Mouse (Mus musculus) cerebellum, adult 11 months (tissue): ENCODE measurements around the gene Ccr10.
"Not testable (repeated sequence)": the region's sequence is repeated elsewhere in the genome, so short reads cannot be mapped to it uniquely, and the experiment has no call there.

Experiments
- DNase-seq: peaks from one replicate; pipeline ENCODE4 v3.0.0; 2022

Gene Ccr10

DNA sequence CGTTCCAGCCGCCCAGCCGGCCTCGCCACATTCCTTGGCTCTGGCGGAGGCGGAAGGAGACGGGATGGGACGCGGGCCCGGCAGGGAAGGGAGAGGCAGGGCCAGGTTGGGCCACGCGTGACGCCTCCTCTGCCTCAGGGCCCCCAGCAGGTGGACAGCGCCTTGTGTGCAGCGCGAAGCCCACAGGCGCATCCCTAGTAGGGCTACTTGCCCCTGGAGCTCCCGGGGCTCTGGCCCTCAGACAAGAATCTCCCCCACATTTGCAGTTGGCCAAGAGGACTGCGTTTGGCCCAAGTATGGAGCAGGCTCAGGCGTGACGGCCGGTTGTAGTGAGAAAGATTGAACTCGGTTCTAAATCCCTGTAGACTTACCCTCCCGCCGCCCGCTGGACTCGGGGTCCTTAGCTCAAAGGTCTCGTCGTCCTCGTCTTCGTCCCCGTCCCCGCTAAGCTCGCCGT lies 4.9 kb downstream of the Ccr10 start, which contains the start of gene Cntnap1:
Gene Cntnap1 (plus strand): TSS at position 170 of the 457 bp plus-strand sequence.
- peak; percentile 68 for DNase-seq

DNA sequence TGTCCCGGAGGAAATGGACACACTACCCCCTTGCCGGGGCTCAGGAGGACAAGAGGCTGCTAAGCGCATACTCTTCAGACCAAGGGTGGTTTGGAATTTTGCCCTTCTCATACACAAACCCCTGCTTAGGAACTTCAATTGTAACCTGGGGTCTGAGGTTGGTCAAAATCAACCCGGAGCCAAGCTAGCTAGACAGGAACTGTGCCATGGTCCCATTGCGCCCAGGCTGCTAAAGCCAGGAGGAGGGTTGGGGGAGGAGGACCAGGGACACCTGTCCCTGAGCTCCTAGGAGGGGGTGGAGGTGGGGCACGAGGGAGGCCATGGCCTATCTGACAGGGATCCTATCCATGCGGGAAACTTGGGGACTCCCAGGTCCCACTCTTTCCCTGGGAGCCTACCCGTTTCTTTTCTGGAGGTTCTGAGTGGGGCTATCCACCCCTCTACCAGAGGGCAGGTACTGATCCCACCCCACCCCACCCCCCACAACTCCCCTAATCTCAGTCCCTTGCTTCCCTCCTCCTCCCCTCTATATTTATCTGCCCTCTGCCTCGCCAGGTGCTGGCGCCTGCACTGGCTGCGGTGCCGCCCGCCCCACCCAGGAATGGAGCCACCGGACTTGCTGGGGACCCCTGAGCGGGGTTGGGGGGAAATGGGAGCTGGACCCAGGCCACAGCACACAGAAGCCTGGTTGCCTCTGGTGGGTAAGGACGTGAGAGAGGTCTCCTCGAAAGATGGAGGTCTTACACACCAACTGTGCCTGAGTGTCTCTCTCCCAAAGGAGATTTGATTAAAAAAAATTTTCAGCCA lies 5.7 kb downstream of the Ccr10 start:
- DNase-seq: peak; percentile 55

DNA sequence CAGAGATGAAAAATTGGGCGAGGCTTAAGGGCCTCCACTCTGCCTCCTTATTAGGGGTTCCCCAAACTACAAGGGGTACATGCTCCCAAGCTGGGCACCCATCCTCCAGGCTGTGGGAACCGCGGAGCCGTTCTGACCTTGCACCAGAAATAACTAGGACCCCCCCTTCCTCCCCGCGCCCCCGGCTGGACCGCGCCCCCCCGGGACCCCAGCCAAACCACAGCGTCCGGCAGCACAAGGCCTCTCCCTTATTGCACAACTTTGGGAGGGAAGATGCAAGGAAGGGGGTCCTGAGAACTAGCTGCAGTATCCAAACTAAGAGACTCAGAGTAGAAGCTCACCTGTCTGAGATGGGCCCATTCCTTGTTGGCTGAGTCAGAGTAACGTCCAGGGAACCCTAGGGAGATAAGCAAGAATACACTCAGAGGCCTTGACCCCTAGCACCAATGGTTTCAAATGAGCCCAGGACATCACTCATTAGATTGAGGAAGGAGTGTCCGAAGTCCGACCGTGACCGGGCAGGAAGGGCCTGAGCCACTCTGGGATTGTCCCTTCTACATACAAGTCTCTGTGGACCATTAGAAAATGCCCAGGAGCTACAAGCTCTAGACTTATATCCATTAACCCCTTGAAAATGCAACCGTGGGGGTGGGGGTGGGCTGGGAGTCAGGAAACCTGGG lies 6.8 kb downstream of the Ccr10 start:
- DNase-seq: peak; percentile 40

DNA sequence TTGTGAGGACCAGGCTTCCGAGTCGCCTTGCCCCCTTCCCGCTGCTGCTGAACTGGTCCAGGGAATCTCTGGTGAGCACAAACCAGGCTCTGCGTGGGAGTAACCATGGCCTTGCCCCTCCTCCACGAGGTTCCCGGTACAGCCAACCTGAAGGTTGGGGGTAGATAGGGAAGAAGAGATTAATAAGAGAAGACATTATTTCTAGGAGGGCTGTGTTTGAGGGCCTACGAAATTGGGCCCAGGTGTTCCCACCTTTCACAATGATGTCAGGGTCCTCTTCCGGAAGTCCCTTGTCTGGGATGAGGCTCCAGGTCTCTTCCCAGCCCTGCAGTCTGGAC lies 7.3 kb downstream of the Ccr10 start:
- DNase-seq: peak; percentile 18

DNA sequence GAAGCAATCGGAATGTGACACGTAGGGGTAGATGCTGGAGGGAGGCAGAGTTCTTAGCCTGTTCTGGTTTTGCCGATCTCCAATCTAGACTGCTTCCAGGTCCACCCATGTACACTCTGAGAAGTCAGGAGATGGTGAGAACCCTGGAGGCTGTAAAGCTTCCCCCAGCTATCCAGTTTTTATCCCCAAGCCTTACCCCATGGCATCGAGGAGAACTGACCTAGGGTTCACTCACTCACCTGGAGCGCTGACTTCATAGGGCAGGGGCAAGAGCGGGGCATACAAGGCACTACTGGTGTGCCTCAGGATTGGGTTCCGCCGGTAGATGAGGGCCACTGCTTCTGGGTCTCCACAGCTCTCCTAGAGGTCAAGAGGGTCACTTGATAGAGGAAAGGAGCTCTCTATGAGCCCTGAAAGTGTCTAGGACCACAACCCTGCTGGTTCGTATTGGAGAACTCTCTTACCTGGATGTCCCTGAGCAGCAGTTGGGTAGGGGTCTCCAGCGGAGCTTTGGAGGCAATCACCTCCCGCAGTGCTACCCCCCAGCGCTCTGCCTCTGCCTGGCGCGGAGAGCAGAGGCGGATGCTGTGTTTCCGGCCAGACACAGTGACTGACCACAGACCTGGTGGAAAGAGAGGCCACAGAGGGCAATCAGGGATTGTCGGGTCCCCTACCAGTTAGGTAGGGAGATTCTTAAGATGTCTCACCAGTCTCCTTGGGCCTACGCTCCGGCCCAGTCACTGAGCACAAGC lies 7.9 kb downstream of the Ccr10 start:
- peak; percentile 17 for DNase-seq

DNA sequence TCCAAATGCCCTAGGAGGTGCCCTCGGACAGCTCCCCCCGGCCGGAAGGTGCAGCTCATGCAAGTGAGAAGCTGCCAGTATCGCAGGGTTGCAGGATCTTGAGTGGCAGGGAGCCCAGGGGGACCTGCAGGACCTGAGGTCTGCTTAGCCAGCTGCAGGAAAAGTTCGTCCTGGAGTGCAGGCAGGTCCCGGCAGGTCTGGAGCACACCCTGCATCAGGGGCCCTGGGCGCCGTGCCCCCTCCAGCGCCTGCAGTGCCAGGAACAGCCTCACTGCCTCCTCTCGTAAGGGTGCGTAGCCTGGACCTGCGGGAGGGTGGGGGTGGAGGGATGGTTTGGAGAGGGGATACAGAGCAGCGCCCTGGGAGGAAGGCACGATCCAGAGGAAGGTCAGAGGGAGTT lies 8.9 kb downstream of the Ccr10 start:
- DNase-seq: peak; percentile 29

DNA sequence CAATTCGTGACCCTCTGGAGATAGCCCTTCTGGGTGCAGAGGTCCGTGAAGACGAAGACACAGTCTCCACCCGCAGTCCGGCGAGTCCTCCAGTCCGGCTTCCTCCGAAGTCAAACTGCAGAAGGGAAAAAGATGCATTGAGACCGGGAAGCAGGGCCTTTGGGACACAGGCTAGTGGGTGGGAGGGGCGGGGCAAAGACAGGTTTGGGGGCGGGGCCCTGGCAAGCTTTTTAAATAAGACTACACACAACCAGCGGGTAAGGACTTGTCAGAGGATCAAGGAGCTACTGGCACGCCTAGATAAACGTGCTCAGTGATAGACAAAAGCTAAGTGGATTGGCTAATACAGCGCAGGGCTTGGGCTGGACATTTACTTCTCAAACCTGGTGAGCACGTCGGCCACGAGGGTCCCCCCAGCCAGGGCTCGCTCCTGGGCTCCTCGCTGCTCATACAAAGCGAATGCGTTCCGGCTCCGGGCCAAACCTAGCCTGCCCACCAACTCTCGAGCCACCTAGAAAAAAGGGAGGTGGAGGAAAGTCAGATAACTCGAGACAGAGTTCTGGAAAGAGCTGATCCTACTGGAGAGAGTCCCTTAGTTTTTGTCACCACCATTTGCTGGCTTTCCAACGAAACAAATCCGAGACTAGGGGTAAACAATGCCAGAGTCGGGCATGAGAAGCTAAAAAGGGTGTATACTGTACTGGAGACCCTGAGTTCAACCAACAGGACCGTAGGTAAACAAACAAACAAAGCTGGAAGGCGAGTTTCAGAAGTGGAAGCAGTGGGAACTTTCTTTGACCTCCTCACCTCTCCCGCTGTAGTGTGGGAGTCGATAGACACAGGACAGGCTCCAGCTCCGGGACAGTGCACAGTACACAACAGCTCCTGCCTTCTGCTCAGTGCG lies 10.3 kb downstream of the Ccr10 start:
- peak; percentile 29 for DNase-seq

DNA sequence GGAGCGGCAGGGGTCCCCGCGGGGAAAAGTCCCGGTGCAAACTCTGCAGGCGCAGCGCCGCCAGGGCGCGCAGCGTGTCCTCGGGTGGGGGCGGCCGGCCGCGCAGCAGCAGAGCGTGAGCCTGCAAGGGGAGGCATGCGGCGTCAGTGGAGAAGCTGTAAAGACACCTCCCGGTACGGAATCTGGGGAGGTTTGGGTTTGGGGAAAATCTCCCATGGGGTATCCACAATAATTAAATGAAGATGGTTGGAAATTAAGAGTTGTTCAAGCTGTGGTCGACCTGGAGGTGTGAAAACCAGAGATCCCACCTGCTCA lies 10.9 kb downstream of the Ccr10 start:
- peak; percentile 18 for DNase-seq

DNA sequence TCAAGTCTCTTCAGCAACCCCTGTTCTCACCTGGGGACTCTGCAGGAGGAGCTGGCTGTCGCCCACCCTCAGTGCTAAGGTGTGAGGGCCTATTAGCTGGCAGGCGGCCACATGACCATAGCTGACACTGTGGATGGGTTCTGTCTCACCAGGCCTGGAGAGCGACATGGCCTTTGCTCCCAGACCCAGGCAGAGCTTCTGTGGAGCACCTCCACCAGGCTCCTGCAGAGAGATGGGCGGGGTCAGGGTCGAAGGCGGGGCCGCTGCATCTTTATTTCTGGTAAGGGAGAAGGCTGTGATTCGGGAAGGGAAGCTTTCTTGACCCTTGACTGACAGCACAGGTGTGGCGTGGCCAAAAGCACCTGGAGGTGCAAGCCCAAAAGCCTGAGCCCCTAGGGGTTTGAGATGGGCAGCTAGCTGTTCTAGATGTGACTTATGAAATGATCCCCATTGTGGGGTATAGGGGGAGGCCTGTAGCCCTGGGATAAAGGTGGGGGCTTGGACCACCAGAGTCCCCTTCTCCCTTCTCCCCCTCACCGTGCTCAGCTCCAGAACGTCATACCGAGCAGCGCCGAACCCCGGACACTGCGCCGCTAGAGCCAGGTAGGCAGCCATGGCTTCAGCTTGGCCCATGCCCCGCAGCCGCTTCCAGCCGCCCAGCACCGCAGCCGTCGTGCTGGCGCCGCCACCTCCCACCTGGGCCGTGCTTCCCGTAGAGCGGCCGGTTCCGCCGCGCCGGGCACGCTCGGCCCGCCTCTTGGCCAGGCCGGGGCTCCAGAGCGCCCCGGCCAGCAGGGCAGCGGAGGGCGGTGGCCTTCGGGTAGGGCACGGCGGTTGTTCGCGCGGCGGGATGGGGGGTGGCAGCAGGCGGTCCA lies 11.5 kb downstream of the Ccr10 start:
- peak; percentile 50 for DNase-seq

DNA sequence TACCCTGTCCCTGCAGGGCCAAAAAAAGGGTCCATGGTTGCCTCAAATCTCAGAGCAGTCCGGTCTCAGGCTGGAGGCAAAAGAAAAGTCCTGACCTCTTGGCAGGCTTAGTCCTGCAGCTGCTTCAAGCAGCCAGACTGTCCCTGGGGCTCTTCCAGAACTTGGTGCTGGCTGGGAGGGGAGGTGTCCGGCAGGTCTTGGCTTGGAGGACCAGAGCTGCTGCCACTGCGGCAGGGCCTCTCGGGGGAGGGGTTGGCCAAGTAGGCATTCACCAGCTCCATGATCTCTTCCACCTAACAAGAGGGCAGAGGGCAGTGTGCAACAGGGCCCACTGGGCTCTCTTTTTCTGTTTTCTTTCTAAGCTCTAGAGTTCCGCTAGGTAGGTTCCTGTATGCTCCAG lies 12.5 kb downstream of the Ccr10 start:
- peak; percentile 46 for DNase-seq

DNA sequence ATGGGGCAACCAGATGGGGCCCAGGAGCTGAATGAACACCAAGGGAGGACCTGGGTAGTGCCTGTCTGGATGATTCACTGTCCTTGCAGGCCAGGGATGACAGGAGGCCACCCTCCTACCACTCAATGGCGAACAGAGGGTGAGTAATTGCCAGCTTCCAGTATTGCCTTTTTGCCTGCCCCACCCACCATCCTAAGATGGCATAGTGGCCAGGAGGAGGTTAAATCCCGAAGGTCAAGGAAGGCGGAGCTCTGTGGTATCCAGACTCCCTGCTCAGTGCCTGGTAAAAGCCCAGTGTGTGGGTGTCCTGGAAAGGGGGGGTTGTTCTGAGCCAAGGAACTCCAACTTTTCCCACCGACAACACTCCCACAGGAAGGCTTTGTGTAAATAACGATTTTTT lies 12.9 kb downstream of the Ccr10 start:
- DNase-seq: no peak

DNA sequence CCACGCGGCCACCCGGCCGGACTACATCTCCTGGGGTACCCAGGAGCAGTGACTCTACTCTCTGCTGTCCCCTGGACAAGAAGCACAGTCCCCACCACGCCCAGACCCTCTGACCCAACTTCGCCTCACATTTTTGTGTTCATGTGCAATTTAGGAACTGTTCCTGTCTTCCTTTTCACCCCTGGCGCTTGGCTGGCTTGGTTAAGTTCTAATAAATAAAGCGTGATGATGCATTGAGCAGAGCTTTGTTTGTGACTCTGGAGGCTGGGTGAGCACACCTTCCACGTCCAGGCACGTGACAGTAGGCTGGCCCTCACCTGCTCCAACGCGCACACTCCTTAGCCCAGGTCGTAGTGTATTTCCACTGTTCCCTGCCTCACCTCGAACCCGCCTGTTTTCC lies 13.7 kb downstream of the Ccr10 start:
- DNase-seq: no peak

DNA sequence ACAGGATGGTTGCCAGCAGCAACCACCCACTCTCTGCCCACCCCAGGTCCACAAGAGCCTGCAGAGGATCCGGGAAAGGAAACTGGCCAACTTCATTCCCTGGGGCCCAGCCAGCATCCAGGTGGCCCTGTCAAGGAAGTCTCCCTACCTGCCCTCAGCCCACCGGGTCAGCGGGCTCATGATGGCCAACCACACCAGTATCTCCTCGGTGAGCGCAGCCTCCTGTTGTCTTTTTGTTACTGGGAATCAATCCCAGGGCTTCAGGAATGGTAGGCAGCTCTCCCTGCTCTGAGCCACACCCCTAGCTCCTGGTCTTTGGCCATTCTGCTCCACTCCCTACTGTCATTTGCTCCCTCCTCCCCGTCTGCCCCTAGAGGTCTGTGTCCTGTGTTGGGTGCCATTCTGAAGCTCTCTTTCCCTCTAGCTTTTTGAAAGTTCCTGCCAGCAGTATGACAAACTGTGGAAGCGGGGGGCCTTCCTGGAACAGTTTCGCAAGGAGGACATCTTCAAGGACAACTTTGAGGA lies 14.2 kb downstream of the Ccr10 start:
- not testable (repeated sequence) for DNase-seq

DNA sequence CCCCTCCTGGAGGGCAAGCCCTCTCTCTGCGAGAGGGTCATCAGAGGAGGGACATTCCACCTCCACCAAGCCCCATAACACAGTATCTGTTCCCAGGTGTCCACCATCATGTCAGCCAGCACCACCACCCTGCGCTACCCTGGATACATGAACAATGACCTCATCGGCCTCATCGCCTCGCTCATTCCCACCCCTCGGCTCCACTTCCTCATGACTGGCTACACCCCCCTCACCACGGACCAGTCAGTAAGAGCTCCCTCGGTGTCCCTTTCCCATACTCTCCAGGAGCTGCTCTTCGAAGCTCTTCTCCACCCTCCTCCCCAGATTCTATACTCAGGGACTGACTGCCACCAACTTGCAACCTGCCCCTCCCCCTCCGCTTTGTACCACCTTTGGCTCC lies 15.1 kb downstream of the Ccr10 start:
- not testable (repeated sequence) for DNase-seq

DNA sequence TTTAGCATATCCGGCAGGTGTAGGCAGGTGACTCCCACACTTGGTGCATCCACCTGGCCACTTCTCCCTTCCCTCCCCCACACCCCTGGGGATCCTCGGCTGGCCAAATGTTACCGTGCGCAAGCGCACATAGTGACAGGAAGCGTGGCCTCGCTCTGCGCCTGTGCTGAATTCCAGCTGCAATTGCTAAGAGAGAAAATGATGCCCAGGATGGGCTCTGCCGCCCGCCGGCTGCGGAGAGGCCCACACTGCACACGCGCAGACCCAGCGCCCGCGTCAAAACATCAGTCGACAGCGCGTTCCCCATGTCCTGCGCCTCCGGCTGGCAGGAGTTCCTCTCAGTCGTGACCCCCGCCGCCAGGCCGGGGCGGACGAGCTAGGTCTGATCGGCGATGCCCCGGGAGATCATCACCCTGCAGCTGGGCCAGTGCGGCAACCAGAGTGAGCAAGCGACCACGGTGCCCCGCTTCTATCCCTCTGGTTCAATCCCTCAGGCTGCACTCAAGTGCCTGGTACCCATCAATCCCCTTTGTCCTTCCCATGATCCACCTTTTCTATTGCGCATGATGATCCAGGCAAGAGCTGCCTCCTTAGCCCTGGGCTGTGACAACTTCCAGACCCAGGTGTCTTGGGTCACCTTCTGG lies 19.4 kb downstream of the Ccr10 start, which contains the start of gene Tubg2:
Gene Tubg2 (plus strand): TSS at position 180 of the 644 bp plus-strand sequence.
- peak; percentile 75 for DNase-seq

DNA sequence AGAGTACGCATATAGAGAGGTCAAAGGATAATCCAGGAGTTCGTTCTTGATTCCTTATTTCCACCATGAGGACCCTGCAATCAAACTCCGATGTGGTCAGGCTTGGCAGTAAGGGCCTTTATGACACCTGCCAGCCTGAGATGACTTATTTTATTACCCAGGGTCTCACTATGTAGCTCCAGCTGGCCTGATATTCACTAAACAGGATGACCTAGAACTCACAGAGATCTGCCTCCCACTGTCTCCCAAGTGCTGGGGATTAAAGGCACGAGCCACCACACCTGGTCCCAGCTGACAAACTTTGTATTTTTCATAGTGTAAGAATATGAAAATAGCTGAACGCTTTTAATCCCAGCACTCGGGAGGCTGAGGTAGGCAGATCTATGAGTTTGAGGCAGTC lies 20.1 kb downstream of the Ccr10 start:
- DNase-seq: no peak

DNA sequence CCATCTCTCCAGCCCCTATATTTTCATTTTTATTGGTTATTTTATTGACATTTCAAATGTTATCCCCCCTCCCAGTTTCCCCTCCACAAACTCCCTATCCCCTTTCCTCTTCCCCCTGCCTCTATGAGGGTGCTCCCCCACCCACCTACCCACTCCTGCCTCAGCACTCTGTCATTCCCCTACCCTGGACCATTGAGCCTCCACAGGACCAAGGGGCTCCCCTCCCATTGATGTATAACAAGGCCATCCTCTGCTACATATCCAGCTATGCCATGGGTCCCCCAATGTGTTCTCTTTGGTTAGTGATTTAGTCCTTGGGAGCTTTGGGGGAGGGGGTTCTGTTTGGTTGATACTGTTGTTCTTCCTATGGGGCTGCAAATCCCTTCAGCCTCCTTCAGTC lies 20.6 kb downstream of the Ccr10 start:
- DNase-seq: no peak

DNA sequence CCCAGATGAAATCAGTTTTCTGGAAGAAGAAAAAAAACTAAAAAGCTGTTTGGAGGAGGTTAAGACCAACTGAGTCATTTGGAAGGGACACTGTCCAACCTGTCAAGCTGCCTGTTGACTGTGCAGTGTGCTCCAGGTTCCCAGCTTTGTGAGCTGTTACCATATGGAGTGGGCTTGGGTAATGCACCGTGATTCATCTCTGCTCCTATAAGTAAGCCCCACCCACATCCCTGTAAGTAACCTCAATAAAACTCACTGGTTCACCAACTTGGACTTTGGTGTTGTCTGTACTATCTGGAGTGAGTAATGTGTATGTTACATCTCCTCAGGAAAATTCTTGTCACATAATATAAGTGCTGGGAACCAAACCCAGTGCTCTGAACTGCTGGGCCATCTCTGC lies 22.4 kb downstream of the Ccr10 start:
- no peak for DNase-seq

DNA sequence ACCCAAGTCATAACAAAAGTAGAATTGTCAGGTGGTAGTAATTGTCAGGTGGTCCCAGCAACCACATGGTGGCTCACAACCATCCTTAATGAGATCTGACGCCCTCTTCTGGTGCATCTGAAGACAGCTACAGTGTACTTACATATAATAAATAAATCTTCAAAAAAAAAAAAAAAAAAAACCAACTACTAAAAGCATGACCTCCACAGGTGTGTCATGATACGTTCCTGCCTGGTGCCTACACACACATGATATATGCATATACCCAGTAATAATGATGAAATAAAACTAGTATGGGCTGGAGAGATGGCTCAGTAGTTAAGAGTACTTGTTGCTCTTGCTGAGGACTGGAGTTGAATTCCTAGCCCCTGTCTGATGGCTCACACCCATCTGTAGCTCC lies 24.2 kb downstream of the Ccr10 start:
- DNase-seq: no peak

DNA sequence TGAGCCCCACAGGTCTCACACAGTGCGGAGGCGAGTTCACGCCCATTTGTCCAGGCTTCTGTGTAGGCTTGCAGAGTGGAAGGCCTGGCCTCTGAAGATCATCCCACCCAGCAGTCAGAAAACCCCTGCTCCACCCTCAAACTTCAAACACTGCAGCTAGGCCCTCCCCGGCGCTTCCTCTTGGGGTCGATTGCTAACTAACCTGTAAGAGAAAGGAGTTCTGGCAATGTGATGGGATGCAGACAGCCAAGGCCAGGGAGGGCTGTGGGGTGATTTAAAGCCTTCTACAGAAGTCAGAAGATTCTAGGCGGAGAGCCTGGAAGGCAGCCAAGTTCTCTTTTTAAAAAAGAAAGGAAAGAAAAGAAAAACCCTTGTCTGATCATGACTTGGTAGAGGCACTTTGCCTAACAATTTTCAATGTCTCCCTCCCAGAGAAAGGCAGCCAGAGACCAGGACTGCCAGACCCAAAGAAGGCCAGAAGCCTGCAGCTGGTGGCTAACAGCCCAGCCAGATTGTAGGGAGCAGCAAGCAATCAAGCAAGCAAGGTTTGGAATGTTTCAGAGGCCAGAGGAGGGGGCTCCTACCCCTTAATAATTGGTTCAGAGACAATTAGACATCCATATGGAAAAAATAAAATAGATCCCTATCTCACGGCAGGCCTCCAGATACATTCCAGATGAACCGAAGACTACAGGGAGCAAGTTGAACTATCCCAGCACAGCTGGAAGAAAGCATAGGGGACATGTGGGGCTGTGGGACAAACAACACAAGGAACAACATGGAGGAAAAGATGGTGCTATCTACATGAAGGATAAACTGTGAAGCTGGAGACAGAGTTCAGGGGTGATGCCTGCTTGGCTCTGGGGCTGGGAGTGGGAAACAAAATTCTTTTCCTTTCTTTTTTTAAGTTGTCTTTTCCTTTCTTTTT lies 25.8 kb downstream of the Ccr10 start:
- no peak for DNase-seq
